Mouse (Mus musculus) forebrain, embryonic 14.5 days (tissue): Measurements from ENCODE around the gene Pacrg. TPM values are rescaled to one million over a fixed set of nuclear protein-coding genes. Genes with fewer than 3 reads are reported as not detected.

Experiments
- ATAC-seq: fragments of 200-750 bp; cut with Nextera tagmentation; 2 replicates; pipeline ENCODE4 v1.8.0; 2017; ENCODE audit warnings: mild to moderate bottlenecking, moderate library complexity
- DNase-seq: peaks from one replicate; pipeline ENCODE4 v3.0.0-alpha.2; 2015; ENCODE audit warnings: low spot score
- H3K27ac ChIP-seq: fragments of 300-500 bp; sonication (generic); 2 replicates; pipeline ENCODE4 v1.5.1; 2014; ENCODE audit warnings: low read depth, mild to moderate bottlenecking, control low read depth, low read length, moderate library complexity
- H3K27me3 ChIP-seq: fragments of 300-500 bp; sonication (generic); replicated peaks from 2 replicates; pipeline ENCODE4 v1.6.1; 2014; ENCODE audit warnings: low read length, control low read depth, mixed read lengths; ENCODE audit not compliant: control insufficient read depth, insufficient read depth
- H3K36me3 ChIP-seq: fragments of 300-500 bp; sonication (generic); 2 replicates; pipeline ENCODE4 v1.6.1; 2014; ENCODE audit warnings: low read length, control low read depth; ENCODE audit not compliant: control insufficient read depth, insufficient read depth
- H3K4me1 ChIP-seq: fragments of 300-500 bp; sonication (generic); 2 replicates; pipeline ENCODE4 v1.6.1; 2014; ENCODE audit warnings: antibody characterized with exemption, low read length, control low read depth; ENCODE audit not compliant: control insufficient read depth, insufficient read depth
- H3K4me2 ChIP-seq: fragments of 300-500 bp; sonication (generic); 2 replicates; pipeline ENCODE4 v1.6.1; 2014; ENCODE audit warnings: mild to moderate bottlenecking, control low read depth, low read length
- H3K4me3 ChIP-seq: fragments of 300-500 bp; sonication (generic); 2 replicates; pipeline ENCODE4 v1.5.1; 2014; ENCODE audit warnings: low read depth, low read length, control low read depth
- H3K9ac ChIP-seq: fragments of 300-500 bp; sonication (generic); 2 replicates; pipeline ENCODE4 v1.6.1; 2014; ENCODE audit warnings: mild to moderate bottlenecking, low read length, control low read depth, moderate library complexity
- H3K9me3 ChIP-seq: fragments of 300-500 bp; sonication (generic); replicated peaks from 2 replicates; pipeline ENCODE4 v1.6.1; 2016; ENCODE audit warnings: low read length, control low read depth, mixed read lengths; ENCODE audit not compliant: control insufficient read depth
- WGBS: fragments of 180-500 bp; shearing (Covaris S2); extraction: QIAGEN DNeasy Blood & Tissue Kit; methylation state at CpG from one replicate; pipeline ENCODE4 v1.1.7; 2014; 5-methylcytosine and 5-hydroxymethylcytosine counted together
- polyA plus RNA-seq: library from polyadenylated mRNA; unstranded; fragments of >200 nt; fragmentation: Nextera tagmentation; extraction: Ambion mirVana; gene quantifications from 2 replicates; pipeline ENCODE4 v1.2.1, GENCODE M21; 2014

Gene Pacrg
- polyA plus RNA-seq, 1 experiment from 2014 or later = 7.8 TPM

DNA sequence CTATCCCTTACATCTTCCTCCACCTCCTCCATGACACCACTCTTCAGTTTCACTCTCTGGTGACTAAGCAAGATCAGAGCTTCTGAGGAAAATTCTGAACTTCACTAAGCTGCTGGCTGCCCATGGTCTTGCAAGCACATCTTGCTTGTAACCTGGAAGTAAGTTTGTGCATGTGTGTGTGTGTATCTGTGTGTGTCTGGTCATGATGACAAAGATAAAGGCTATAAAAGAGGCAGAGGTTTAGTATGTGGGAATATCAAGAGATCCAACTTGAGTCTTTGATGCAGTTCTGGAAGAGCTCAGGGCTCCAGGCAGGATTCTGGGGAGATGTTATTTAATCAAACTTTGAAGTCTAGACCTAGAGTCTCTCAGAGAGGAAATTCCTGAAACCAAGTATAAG, 381.4 kb downstream of the Pacrg start:
- DNase-seq = no peak

GRCm38 (mm10) chr17:10456409-10456808, 383.7 kb downstream of the Pacrg start:
- Histone ChIP-seq H3K36me3 (no peaks in the 10 kb centered on the region), H3K9ac (no peak overlapping the region), H3K4me3 (no peak overlapping the region), H3K4me1 (peaks cover 4% of the 10 kb centered on the region), H3K9me3 (no peaks in the 10 kb centered on the region), H3K27me3 (no peaks in the 10 kb centered on the region), H3K4me2 (no peak overlapping the region), H3K27ac (no peak overlapping the region)
- WGBS = 89% methylated on average over 4 of the region's 4 CpGs
- no peak for ATAC-seq
- DNase-seq = no peak

More for the DNA sequence above, 381.4 kb downstream of the Pacrg start:
- no peak overlapping the region for H3K4me3 ChIP-seq
- H3K36me3 ChIP-seq = no peaks in the 10 kb centered on the region
- H3K4me2 ChIP-seq = no peak overlapping the region
- no peaks in the 10 kb centered on the region for H3K27me3 ChIP-seq
- no peaks in the 10 kb centered on the region for H3K4me1 ChIP-seq
- H3K27ac ChIP-seq = no peak overlapping the region
- H3K9me3 ChIP-seq = no peaks in the 10 kb centered on the region
- H3K9ac ChIP-seq = no peak overlapping the region
- ATAC-seq = no peak

DNA sequence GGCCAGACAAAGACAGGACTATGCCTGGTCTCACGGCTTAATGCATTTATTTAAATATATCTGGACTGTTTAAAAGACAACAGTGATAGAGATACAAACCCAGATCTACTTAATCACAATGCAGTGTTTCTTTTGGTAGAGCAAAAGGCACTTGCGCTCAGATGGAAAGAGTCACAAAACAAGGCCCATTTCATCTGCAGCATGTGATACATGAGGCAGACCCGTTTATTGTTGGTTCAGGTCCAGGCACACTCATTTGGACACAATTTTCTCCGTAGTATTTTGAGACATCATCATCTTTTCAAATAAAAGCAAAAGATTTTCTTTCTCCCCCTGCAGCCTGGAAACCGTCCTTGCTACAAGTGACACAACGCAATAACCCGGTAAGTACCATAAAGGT, 384.1 kb downstream of the Pacrg start:
- H3K4me1 ChIP-seq = peaks cover 9% of the 10 kb centered on the region
- 86% methylated on average over 7 of the region's 7 CpGs for WGBS
- H3K36me3 ChIP-seq = no peaks in the 10 kb centered on the region
- no peak overlapping the region for H3K9ac ChIP-seq
- no peaks in the 10 kb centered on the region for H3K27me3 ChIP-seq
- DNase-seq = no peak
- no peaks in the 10 kb centered on the region for H3K9me3 ChIP-seq
- no peak overlapping the region for H3K4me3 ChIP-seq
- ATAC-seq = no peak
- H3K4me2 ChIP-seq = no peak overlapping the region
- no peak overlapping the region for H3K27ac ChIP-seq

GRCm38 (mm10) chr17:10454406-10454805, 385.7 kb downstream of the Pacrg start:
- H3K4me2 ChIP-seq = no peak overlapping the region
- no peaks in the 10 kb centered on the region for H3K27me3 ChIP-seq
- peaks cover 18% of the 10 kb centered on the region for H3K4me1 ChIP-seq
- no peak overlapping the region for H3K27ac ChIP-seq
- 93% methylated on average over 8 of the region's 8 CpGs for WGBS
- no peaks in the 10 kb centered on the region for H3K36me3 ChIP-seq
- H3K4me3 ChIP-seq = no peak overlapping the region
- no peaks in the 10 kb centered on the region for H3K9me3 ChIP-seq
- DNase-seq (no peak), ATAC-seq (no peak)
- no peak overlapping the region for H3K9ac ChIP-seq

- 89% methylated on average over 3 of the region's 3 CpGs for WGBS
- H3K4me2 ChIP-seq = no peak overlapping the region
- peaks cover 21% of the 10 kb centered on the region for H3K4me1 ChIP-seq
- DNase-seq = no peak
- ATAC-seq = no peak
- no peak overlapping the region for H3K4me3 ChIP-seq
- no peak overlapping the region for H3K27ac ChIP-seq
- no peaks in the 10 kb centered on the region for H3K27me3 ChIP-seq
- H3K9ac ChIP-seq = no peak overlapping the region
- no peaks in the 10 kb centered on the region for H3K36me3 ChIP-seq
- H3K9me3 ChIP-seq = no peaks in the 10 kb centered on the region
These were observed 387.3 kb downstream of the Pacrg start for GRCm38 (mm10) chr17:10452801-10453200.

DNA sequence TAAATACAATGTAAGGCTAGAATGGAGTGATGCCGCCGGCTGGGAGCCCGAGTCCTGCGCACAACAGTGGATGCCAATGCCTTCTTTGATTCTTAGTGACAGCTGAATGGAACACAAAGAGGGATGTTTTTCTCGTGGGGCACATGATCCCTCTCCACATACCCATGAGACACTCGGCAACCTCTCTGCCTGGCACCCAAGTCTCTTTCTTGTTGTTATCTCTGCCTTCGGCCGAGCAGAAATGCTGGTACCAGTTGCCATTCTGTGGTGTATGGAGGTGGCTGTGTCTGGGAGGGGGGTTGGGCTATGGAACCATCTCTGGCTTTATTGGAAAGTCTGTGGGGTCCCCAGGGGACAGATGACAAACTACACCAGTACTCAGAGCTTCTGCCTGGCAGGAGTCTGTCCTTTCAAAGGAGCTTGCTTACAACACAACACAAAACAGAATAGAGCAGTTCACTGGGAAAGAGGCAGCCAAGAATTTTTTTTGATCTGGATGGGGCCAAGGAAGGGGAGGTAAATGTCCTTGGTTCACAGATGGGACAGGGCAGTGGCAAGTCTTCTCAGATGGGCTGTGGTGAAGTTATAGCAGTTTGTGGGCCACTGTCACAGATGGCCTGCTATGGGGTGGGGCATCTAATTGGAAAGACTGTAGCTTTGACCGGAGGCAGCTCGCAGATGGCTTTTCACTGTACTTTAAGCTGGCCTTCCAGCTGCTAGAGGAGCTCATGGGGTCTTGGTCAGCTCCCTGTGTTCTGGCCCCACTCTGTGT, 388.6 kb downstream of the Pacrg start:
- no peak overlapping the region for H3K4me3 ChIP-seq
- DNase-seq = peak; percentile 40
- no peaks in the 10 kb centered on the region for H3K36me3 ChIP-seq
- H3K27ac ChIP-seq = peak overlapping the region; percentile 28; the same call in 1 of the 2 replicates
- 30% methylated on average over 10 of the region's 10 CpGs for WGBS
- no peak overlapping the region for H3K4me2 ChIP-seq
- peak; percentile 55 for ATAC-seq
- H3K9me3 ChIP-seq = no peaks in the 10 kb centered on the region
- no peak overlapping the region for H3K9ac ChIP-seq
- no peaks in the 10 kb centered on the region for H3K27me3 ChIP-seq
- peaks cover 21% of the 10 kb centered on the region for H3K4me1 ChIP-seq

DNA sequence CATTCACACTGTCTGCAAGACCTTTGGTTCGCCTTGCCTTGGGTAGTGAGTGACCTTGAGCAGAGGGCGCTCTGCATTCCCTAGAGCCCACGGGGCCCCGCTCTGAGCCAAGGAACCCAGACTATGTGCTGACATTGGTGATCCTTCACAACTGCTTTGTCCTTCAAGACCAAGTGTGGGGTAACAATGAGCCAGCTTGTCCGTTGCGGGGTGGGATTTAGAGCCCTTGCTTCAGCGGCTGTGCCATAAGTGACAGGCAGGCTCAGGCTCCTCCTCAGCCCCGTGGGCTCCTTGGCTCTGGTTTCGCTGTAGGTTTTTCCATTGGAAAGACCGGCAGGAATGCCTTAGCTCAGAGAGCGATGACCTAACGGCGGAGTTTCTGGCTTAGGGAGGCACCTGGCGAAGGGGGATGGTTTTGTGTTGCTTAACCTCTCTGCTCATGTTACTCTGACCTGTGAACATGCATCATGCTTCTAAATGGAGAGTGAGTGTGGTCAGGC, 390.3 kb downstream of the Pacrg start:
- H3K4me2 ChIP-seq = no peak overlapping the region
- H3K36me3 ChIP-seq = no peaks in the 10 kb centered on the region
- peaks cover 21% of the 10 kb centered on the region for H3K4me1 ChIP-seq
- H3K9ac ChIP-seq = no peak overlapping the region
- H3K27ac ChIP-seq = no peak overlapping the region
- WGBS = 81% methylated on average over 14 of the region's 14 CpGs
- H3K9me3 ChIP-seq = no peaks in the 10 kb centered on the region
- no peaks in the 10 kb centered on the region for H3K27me3 ChIP-seq
- ATAC-seq = no peak
- H3K4me3 ChIP-seq = no peak overlapping the region
- DNase-seq = peak; percentile 12

DNA sequence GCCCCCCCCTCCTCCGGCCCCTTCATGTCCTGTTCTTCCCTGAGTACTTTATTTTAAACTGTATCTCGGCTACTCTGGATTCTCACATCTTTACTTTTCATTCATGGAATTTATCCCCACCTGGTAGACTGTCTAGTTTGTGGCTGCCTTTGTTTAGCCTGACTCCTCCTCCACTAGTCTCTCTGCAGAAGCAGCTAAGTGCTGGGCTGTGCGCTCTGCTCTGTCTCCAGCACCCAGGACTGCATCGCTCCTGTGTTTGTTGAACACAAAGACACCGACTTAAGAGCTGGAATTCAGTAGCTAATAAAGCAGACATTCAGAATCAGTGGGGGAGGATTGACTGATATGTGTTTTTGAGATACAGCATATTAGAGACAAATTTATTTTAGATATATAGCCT, 391.7 kb downstream of the Pacrg start:
- no peak overlapping the region for H3K27ac ChIP-seq

GRCm38 (mm10) chr17:10441501-10442111, 398.5 kb downstream of the Pacrg start:
- Histone ChIP-seq H3K4me3 (no peak overlapping the region), H3K36me3 (no peaks in the 10 kb centered on the region), H3K4me1 (peaks cover 21% of the 10 kb centered on the region), H3K4me2 (peak overlapping the region; percentile 1; the same call in 1 of the 2 replicates), H3K27ac (peak overlapping the region; percentile 72), H3K9me3 (no peaks in the 10 kb centered on the region), H3K27me3 (no peaks in the 10 kb centered on the region), H3K9ac (peak overlapping the region; percentile 10; the same call in 1 of the 2 replicates)
- peak; percentile 95 for ATAC-seq
- 3% methylated on average over 16 of the region's 16 CpGs for WGBS
- DNase-seq = peak; percentile 95

More for the DNA sequence above, 391.7 kb downstream of the Pacrg start:
- Histone ChIP-seq H3K4me2 (no peak overlapping the region), H3K9me3 (no peaks in the 10 kb centered on the region), H3K4me3 (no peak overlapping the region), H3K36me3 (no peaks in the 10 kb centered on the region), H3K4me1 (peaks cover 21% of the 10 kb centered on the region), H3K9ac (no peak overlapping the region), H3K27me3 (no peaks in the 10 kb centered on the region)
- DNase-seq (peak; percentile 31), ATAC-seq (no peak)
- WGBS = 47% methylated on average over 5 of the region's 5 CpGs
